Mouse (Mus musculus) activated CD4-positive, CD25-positive, alpha-beta regulatory T cell, adult 4 months (primary cell): ENCODE measurements at regions not wholly inside any gene's neighbourhood (a gene's known extent, or its start where the extent isn't known, plus 50 kb on each side); places are given as distances from the start of the nearest gene placed in this dataset.
"Not testable (repeated sequence)": the region's sequence is repeated elsewhere in the genome, so short reads cannot be mapped to it uniquely, and the experiment has no call there.

Experiments
- ATAC-seq: one replicate; pipeline ENCODE4 v1.8.0; 2017

- not testable (repeated sequence) for ATAC-seq
These were observed 194.2 kb upstream of the Spin1 start for GRCm38 (mm10) chr13:50906431-50906830.

DNA sequence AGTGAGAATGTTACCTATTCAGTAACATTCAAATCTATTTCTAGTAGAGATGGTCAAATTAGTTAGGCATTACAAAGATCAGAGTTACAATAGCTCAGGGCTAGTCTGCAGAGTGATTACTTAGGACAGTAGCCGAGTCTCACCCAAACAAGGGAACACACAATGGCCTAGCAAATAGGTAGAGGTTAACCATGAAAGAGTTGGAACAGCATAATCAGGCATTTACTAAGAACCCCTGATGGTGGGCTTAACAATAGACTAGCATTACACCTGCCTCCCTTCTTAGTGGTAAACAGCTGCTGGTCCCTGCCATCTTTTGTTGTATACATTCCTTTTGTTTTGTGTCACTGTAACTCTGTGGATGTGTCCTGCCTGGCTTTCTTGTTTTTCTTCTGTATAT is 193.8 kb upstream of the Spin1 start:
- ATAC-seq: no peak

GRCm38 (mm10) chr13:50912776-50913175 is 187.9 kb upstream of the Spin1 start:
- ATAC-seq: not testable (repeated sequence)

- ATAC-seq: not testable (repeated sequence)
These were observed 166.7 kb upstream of the Spin1 start for GRCm38 (mm10) chr13:50934017-50934416.

DNA sequence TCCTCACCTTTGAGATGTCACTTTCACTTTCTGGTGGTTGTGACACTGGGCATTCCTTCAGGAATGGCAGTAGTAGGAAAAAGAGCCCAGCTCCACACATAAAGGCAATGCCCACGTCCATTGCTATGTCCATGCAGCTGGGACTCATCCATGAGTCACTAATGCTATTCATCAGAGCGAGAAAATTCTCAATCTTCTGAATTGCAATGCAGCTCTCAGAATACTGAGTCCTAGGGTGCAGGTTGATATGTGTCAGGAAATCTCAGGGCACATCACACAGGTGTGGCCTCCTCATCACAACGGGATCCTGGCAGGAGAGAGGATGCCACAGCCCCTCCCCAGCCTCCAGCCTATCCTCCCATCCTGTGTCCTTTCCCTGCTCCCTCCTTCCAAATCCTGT is 158.1 kb upstream of the Spin1 start:
- ATAC-seq: no peak

DNA sequence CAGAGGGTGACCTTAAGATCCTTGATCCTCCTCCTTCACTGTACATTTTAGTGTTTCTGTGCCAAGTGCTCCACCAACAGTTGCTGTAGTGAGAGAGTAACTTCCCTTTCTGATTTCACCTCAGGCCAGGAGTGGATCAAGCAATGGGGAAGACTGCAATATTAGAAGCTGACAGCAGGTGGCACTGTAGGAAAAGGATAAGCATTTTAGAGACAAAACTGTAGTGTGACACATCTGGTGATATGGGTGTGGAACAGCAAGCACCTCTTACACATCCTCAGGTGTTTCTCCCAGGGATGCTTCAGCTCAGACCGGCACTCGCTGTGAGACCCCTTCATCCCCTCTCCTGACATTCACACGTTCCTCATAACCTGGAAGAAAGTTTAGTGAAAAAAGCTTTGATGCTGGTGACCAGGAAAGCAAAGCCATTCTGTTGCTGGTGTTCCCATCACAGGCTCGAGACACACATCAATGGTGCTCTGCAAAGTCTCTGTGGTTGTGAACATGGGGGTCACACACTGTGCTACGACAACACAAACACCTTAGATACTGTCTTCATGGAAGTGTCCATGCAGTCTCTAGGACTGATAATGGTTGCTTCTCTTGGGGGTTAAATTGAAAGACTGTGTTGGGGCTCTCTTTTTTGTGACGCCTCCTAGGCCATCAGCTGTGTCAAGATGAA is 151.0 kb upstream of the Spin1 start:
- peak; percentile 46 for ATAC-seq

DNA sequence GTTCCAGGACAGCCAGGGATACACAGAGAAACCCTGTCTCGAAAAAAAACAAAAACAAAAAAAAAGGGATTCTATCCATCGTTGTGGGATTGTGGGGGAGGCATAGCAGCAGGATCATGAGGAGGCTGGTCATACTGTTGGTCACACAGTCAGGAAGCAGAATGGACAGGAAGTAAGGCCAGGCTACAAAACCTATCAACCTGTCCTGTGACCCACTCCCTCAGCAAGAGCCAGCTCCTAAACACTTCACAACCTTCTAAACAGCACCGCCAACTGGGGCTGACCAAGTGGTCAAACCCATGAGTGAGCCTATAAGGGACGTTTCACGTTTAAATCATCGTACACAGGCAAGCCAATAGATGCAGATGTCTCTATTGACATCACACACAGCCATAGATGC is 146.0 kb upstream of the Spin1 start:
- no peak for ATAC-seq

DNA sequence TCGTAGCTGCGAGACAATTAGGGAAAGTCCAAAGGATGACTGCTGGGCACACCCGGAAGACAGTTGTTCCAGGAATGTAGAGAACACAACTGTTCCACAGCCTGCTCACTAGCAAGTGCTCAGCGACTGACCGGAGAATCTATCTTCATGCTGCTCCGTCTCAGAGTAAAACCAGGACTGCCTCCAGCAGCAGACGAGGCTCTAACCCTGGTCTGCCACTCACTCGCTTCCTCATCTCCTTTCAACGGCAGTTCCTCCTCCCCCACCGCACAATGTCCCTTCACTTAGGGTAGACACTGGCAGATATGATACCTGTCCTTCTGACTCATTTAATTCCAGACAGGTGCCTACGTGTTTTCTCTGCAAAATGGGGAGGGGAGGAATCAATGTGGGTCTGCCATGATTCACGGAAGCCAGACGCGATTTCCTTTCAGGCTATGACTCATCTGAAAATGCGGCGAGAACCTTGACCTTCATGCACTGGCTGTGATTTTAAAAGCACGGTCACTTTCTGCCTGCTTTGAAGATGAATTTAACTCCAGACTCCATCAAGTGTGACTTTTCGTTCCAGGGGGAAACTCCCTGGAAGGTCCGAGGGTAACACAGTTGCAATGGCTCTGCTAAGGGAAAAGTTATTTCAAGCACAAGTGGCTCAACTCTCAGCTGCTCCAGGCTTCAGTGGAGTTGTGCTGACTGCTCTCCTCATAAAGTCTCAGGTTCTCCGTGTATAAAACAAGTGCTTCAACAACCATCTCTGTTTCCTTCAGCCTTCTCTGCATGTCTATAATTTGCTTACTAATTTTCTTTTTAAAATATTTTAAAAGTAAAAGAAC is 142.4 kb upstream of the Spin1 start:
- no peak for ATAC-seq

- no peak for ATAC-seq
These were observed 139.8 kb upstream of the Spin1 start for GRCm38 (mm10) chr13:50960909-50961308.

DNA sequence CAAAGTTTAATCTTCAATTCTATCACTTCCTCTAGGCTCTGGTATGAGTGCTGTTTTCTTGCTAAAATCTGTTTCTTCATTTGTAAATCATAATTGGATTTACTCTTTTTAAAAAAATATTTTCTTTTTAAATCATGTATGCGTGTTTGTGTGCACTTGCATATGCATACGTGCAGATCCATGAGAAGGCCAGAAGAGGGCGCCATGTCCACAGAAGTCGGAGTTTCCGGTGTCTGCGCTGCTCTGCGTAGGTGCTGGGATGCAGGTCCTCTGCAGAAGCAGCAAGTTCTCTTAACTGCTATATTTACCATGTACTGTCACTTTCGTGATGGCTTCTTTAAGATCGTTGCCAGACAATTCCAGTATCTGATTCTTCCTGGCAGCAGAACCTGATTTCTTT is 136.6 kb upstream of the Spin1 start:
- ATAC-seq: no peak

DNA sequence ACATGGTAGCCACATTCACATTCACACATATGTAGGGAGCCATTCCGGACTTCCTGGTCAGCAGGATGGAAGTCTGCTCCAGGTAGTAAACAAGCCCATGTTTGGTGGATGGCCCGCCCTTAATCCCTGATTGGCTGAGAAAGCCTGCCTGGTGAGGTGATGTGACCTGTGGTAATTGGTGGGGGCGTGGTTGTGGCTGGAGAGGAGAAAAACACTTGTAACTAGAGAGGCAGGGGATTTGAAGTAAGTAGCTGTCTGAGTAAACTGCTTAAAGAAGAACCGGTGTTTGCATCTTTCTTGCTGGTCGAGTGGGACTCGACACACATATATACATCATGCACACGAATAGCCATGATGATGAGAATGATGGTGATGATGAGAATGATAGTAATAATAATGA is 135.6 kb upstream of the Spin1 start:
- not testable (repeated sequence) for ATAC-seq

- ATAC-seq: no peak
These were observed 135.0 kb upstream of the Spin1 start for GRCm38 (mm10) chr13:50965678-50966077.

GRCm38 (mm10) chr13:50966826-50967225 is 133.9 kb upstream of the Spin1 start:
- no peak for ATAC-seq

DNA sequence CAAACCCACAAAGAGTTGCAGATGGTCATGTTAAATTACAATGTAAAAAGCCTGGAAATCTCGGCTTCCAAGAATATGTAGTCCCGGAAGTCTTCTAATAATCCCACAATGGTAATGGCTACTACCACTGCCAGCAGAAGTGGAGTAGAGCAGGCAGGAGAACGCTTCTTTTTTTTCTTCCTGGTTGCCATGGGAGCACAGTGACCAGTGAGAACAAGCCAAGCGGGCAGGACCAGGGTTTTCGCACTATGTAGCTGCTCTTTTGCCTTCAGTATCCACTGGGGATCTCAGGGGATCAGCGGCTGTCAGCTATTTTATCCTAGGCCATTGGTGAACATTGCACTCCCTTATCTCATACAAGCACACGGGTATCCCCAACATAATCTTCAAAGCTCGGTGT is 127.3 kb upstream of the Spin1 start:
- ATAC-seq: no peak

GRCm38 (mm10) chr13:50975306-50975920 is 125.3 kb upstream of the Spin1 start:
- no peak for ATAC-seq

DNA sequence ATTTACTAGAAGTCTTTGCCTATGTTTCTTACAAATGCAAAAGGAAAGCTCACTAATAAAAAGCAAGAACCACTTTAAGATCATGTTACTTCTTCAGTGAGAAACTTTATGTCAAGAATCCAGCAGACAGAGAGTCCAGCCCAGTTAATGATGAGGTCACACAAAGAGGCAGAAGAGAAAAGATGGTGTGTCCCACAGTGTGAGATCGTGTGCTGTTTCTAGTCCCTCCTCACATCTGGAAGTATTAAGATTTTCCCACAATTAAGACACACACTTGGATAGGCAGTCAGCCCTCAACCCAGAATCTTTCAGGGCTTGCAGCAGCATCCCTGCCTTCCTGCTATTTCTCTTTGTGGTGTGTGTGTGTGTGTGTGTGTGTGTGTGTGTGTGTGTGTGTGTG is 118.7 kb upstream of the Spin1 start:
- ATAC-seq: no peak

DNA sequence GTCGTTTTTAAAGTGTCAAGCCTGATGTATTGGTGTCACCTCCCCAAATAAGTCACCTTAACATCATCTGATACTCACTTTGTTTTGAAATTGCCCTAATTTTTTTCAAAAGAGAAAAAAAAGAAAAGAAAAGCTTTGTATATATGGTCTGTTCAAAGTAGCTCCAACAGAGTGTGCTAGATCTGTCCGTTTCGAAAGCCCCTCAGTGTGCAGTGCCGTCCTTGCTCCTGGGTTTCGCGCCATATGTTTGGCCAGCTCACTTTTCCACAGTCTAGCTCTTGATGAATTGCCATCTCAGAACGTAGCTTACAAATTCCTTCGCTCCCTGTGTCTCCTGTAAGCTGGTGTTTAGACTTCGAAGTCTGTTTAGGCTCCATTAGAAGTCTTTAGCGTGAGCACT is 117.7 kb upstream of the Spin1 start:
- ATAC-seq: no peak

DNA sequence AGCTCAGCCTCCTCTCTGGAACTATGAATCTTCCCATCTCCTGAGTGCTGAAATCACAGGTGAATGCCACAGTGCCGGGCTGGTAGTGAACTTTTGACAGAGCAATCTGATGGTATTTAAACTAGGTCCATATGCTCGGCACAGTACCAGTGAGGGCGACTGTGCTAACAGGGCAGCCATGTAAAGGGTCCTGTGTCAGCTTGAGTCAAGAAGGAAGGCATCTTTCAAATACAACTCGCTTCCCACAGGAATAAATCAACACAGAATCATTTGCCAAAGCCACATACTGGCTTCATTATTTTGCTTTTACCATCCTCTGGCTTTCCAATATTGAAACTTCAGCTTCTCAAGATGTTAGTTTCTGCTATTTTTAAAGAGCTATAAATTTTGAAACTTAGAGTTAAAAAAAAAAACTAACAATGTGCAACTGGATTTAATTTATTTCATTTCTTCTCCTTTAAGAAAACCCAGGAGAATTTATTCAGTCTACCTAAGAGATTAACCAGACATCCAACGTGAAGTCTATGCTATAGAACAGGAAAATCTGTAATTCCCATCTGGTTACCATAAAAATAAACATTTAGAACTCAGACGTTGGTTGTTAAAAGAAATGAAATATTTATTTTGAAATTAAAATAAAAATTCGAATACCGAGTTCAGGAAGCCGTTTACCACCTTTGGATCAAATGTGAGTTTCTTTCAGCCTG is 108.8 kb upstream of the Spin1 start:
- ATAC-seq: no peak

- no peak for ATAC-seq
These were observed 100.9 kb upstream of the Spin1 start for GRCm38 (mm10) chr13:50999738-51000137.

DNA sequence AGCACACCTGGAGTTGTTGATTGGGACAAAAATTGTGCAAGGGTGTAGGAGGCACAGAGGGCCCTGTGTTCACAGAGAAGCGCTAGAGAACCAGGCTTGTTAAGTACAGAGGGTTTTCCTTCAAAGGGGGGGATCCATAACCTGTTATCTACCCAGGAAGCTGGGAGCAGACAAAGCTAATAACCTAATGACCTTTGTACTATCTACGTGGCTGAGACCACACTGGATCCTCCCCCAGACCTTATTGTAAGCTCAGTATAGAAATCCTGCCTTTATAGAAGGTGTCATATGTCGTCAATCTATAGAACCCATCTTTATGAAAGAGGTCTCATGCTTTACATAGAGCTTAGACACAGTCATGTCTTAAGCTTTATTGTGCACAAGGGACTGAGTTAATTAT is 95.9 kb upstream of the Spin1 start:
- ATAC-seq: no peak

DNA sequence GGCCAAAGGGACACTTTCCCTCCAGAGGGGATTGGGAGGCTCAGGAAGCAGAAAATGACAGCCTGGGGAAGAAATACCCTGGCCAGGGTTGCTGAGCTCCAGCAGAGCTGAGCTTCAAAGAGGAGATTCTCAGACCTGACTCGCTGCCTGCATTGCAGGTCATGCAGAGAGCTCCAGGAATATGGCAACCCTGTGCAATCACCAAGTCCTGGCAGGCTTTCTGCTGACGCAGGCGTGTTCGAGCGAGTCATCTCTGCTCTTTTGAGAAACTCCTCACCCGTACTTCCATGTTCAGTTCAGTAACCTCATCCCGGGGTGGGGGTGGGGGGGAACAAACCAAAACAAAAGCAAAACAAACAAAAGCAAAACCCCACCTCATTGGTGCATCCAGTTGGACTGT is 89.9 kb upstream of the Spin1 start:
- no peak for ATAC-seq

DNA sequence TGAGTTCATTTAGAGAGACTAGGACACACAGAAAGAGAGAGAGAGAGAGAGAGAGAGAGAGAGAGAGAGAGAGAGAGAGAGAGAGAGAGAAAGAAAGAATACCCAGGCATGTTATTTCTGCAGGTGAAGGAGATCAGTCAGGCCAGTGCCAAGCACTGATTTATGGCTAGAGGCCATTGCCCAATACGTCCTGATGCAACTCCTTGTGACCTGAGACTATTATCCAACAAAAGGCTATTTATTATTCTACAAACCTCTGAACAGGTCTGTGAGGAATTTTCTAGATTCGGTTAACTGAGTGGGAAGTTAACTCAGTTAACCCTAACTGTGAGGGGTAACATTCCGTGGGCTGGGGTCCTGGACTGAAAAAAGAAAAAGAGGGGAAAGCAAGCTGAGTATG is 84.5 kb upstream of the Spin1 start:
- no peak for ATAC-seq
